Mouse (Mus musculus) layer of hippocampus, postnatal 36 days (tissue): Measurements from ENCODE around the gene Nphs2. TPM values are rescaled to one million over a fixed set of nuclear protein-coding genes. Genes with fewer than 3 reads are reported as not detected.

Experiments
- DNase-seq, 2 experiments: peaks; one replicate each; pipeline ENCODE4 v3.0.0; 2022
- total RNA-seq, 2 experiments: library from RNA; stranded (reverse); gene quantifications; 2 replicates each; pipeline ENCODE4 v1.2.3; 2021

The Nphs2 gene
- total RNA-seq, 2 experiments from 2014 or later, result 0.20 TPM; not detected in 1

DNA sequence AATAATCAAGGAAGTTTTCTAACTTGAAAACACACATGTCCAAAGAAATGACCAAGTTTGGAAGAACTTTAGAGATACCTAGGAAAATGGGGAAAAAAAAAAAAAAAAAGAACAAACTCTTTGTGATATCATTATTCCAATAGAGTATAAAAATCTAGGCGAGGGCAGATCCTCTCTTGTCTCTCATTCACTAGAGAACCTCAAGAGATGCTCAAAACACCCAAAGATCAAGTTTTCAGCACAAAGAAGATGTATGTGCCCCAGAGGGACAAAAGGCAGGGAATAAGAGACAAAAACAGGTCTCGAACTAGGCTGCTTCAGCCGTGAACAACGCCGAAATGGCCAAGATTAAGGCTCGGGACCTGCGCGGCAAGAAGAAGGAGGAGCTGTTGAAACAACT, 55.2 kb downstream of the Nphs2 start, which contains the start of gene Gm2000:
Gene Gm2000 (plus strand): TSS at position 301 of the 400 bp plus-strand sequence.
- DNase-seq, result no peak

Other genes with a start within 250 kb of the Nphs2 start
- gene Fam163a, start 105.7 kb upstream of the Nphs2 start, total RNA-seq, result 10 to 100 TPM; 15.5 to 17.3 TPM
- gene Tdrd5, start 7.1 kb upstream of the Nphs2 start, total RNA-seq, result 1 to 10 TPM; 6.7 to 8.3 TPM
- gene Gm2000, start 55.3 kb downstream of the Nphs2 start, total RNA-seq, result 100 to 1,000 TPM; 303 to 311 TPM
- gene Axdnd1, start 110.4 kb downstream of the Nphs2 start, total RNA-seq, result 1 to 10 TPM in 1 of 2 experiments, under 1 TPM in 1; 0.27 to 1.1 TPM
- 10 to 100 TPM; 49.9 to 56.2 TPM for gene Soat1, start 163.6 kb downstream of the Nphs2 start, total RNA-seq
- gene Gm10031, start 213.3 kb downstream of the Nphs2 start, total RNA-seq, result 10 to 100 TPM; 41.8 to 45.7 TPM
- gene Abl2, start 248.1 kb downstream of the Nphs2 start, total RNA-seq, result 10 to 100 TPM; 89.1 to 89.3 TPM